In the genomic region with DNA sequence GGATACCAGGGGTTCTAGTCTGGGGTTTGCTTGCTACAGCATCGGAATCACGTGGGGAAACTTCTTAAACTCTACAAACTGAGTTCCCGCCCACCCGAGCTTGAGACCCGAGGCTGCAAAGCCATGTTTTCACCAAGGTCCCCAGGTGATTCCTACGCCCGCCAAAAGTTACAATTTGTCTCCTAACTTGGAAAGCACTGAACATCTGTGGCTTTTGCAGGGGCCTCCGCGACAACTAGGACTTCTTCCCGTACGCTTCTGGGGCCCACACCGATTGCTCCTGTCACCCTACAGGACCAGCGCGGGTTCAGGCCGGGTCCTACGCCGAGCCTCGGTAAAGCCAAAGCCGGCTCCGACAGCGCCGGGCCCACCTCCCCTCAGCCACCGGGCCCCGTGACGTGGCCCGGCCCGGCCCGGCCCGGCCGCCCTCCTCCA, we compare ENCODE assay signal across 8 mouse cellular contexts. TPM values are rescaled to one million over a fixed set of nuclear protein-coding genes. Genes with fewer than 3 reads are reported as not detected.
DNase-seq lines count a peak whose midpoint lies in the region; ATAC-seq and TF ChIP-seq lines count a peak whose summit lies in the region.

No protein-coding gene starts in this region.

- intact Hi-C loops in heart, adult 2 months (cut with DNase I), result loop anchor here (5.0 to 10.0 kb wide), 2 partner anchors 85 to 412 kb away; a partner anchor contains a TSS

- H3K4me2 ChIP-seq in embryonic facial prominence, embryonic 14.5 days (ENCODE audit: low read depth, low read length), result peak overlapping the region; percentile 78
- peak overlapping the region; percentile 63 for H3K4me2 ChIP-seq in intestine, postnatal 0 days (replicated peaks; ENCODE audit: low read depth)

- no peaks in the 10 kb centered on the region for H3K36me3 ChIP-seq in heart, adult 2 months (ENCODE audit: control insufficient read depth, insufficient read depth, low read length)
- H3K36me3 ChIP-seq in embryonic facial prominence, embryonic 14.5 days (ENCODE audit: control insufficient read depth, insufficient read depth, low read length), result no peaks in the 10 kb centered on the region
- H3K36me3 ChIP-seq in intestine, postnatal 0 days (ENCODE audit: control insufficient read depth, insufficient read depth), result no peaks in the 10 kb centered on the region

- peak overlapping the region; percentile 94 for H3K4me3 ChIP-seq in heart, adult 2 months
- H3K4me3 ChIP-seq in embryonic facial prominence, embryonic 14.5 days (ENCODE audit: low read depth, low read length), result peak overlapping the region; percentile 75
- H3K4me3 ChIP-seq in intestine, postnatal 0 days (ENCODE audit: low read depth, low read length), result peak overlapping the region; percentile 94

- H3K27ac ChIP-seq in heart, adult 2 months, result peak overlapping the region; percentile 85
- peak overlapping the region; percentile 81 for H3K27ac ChIP-seq in embryonic facial prominence, embryonic 14.5 days (replicated peaks; ENCODE audit: low read depth, low read length)
- peak overlapping the region; percentile 80 for H3K27ac ChIP-seq in intestine, postnatal 0 days (ENCODE audit: low read depth, low read length)

- H3K9me3 ChIP-seq in embryonic facial prominence, embryonic 14.5 days (ENCODE audit: control insufficient read depth, low read length), result no peaks in the 10 kb centered on the region
- H3K9me3 ChIP-seq in intestine, postnatal 0 days (ENCODE audit: control insufficient read depth), result no peaks in the 10 kb centered on the region

- 1% methylated on average over 30 of the region's 30 CpGs for WGBS in heart, adult 2 months
- WGBS in embryonic facial prominence, embryonic 14.5 days, result under 1% methylated on average over 22 of the region's 30 CpGs
- WGBS in intestine, postnatal 0 days, result under 1% methylated on average over 29 of the region's 30 CpGs

- no peak for TF ChIP-seq CTCF in heart, adult 2 months (IDR thresholded peaks at IDR 0.05)
- TF ChIP-seq CTCF in intestine, postnatal 0 days (IDR thresholded peaks at IDR 0.05; ENCODE audit: low read depth), result no peak

- DNase-seq in heart, adult 2 months, result no peak
- no peak for DNase-seq in heart, adult 9 months (ENCODE audit: low spot score in 2 of 2)
- peak; percentile 63 for DNase-seq in CD4-positive, CD25-positive, alpha-beta regulatory T cell, adult 2 months (ENCODE audit: low read depth, low spot score)
- DNase-seq in embryonic facial prominence, embryonic 14.5 days (ENCODE audit: low spot score), result peak; percentile 67
- no peak for DNase-seq in urinary bladder, postnatal 10 days (ENCODE audit: low spot score)
- DNase-seq in adrenal gland, adult 2 months, result no peak

- no peak for TF ChIP-seq POLR2A in heart, adult 2 months (IDR thresholded peaks at IDR 0.05; ENCODE audit: insufficient read depth, low read depth, low read length)

- no peak for TF ChIP-seq EP300 in heart, adult 2 months (IDR thresholded peaks at IDR 0.05; ENCODE audit: insufficient read depth, low read depth, low read length)

- peak overlapping the region; percentile 77 for H3K9ac ChIP-seq in heart, adult 2 months (ENCODE audit: low read depth, low read length)
- H3K9ac ChIP-seq in embryonic facial prominence, embryonic 14.5 days (ENCODE audit: low read depth, low read length), result peak overlapping the region; percentile 94
- H3K9ac ChIP-seq in intestine, postnatal 0 days (ENCODE audit: low read depth, low read length), result peak overlapping the region; percentile 91

- peaks cover 3% of the 10 kb centered on the region for H3K4me1 ChIP-seq in heart, adult 2 months (ENCODE audit: control insufficient read depth, insufficient read depth, low read length)
- H3K4me1 ChIP-seq in embryonic facial prominence, embryonic 14.5 days (ENCODE audit: control insufficient read depth, insufficient read depth, low read length), result no peaks in the 10 kb centered on the region
- peaks cover 9% of the 10 kb centered on the region; the same call in 1 of the 2 replicates for H3K4me1 ChIP-seq in intestine, postnatal 0 days (replicated peaks; ENCODE audit: control insufficient read depth, insufficient read depth, low read length)

- no peaks in the 10 kb centered on the region for H3K27me3 ChIP-seq in heart, adult 2 months (ENCODE audit: control insufficient read depth, insufficient read depth, low read length)
- no peaks in the 10 kb centered on the region for H3K27me3 ChIP-seq in embryonic facial prominence, embryonic 14.5 days (replicated peaks; ENCODE audit: control insufficient read depth, insufficient read depth, low read length)
- H3K27me3 ChIP-seq in intestine, postnatal 0 days (replicated peaks; ENCODE audit: control insufficient read depth, insufficient read depth, low read length), result no peaks in the 10 kb centered on the region

- ATAC-seq in embryonic facial prominence, embryonic 14.5 days (ENCODE audit: low read depth), result no peak
- no peak for ATAC-seq in intestine, postnatal 0 days
- 0 out of 2 replicates have a peak, but pooled peaks have one; percentile 5 for ATAC-seq in monocyte, adult 5-6 weeks (replicated peaks; ENCODE audit: insufficient number of reproducible peaks, low FRiP score, low TSS enrichment, poor library complexity, severe bottlenecking)

- peaks cover 4% of the 10 kb centered on the region; the same call in 1 of the 2 replicates for H3K79me2 ChIP-seq in heart, adult 2 months (replicated peaks; ENCODE audit: control insufficient read depth, insufficient read depth, low read length)

RNA-seq across cellular contexts. Expression of a gene that starts 0.5 kb away (rescaled TPM):
- total RNA-seq in heart, adult 2 months (2021), result 10 to 100 TPM; 71.3 to 92.7 TPM
- polyA plus RNA-seq in heart, adult 2 months (2012; rRNA removed), result 67.3 and 111 TPM in 2 replicates
- polyA plus RNA-seq in embryonic facial prominence, embryonic 14.5 days (2014; fragmentation: Nextera tagmentation; extraction: Ambion mirVana), result 100 and 116 TPM in 2 replicates
- polyA plus RNA-seq in intestine, postnatal 0 days (2015; fragmentation: Nextera tagmentation; extraction: Ambion mirVana), result 59.5 and 61.1 TPM in 2 replicates
- total RNA-seq in monocyte, adult 5-6 weeks (2017), result 86.4 to 117 TPM (median 103 TPM) in 3 replicates
- 100 to 1,000 TPM in 1 of 2 experiments, 10 to 100 TPM in 1; 81.1 to 107 TPM for total RNA-seq in adrenal gland, adult 2 months (2021)
- polyA plus RNA-seq in adrenal gland, adult 2 months (2012; rRNA removed), result 31.1 and 36.8 TPM in 2 replicates

RNA-seq across cellular contexts. Expression of a gene that starts 0.5 kb away (rescaled TPM):
- total RNA-seq in heart, adult 2 months (2021), result 1 to 10 TPM; 1.1 to 1.4 TPM
- polyA plus RNA-seq in heart, adult 2 months (2012; rRNA removed), result 1.6 and 2.3 TPM in 2 replicates
- polyA plus RNA-seq in embryonic facial prominence, embryonic 14.5 days (2014; fragmentation: Nextera tagmentation; extraction: Ambion mirVana), result 5.7 and 6.2 TPM in 2 replicates
- 5.2 and 8.6 TPM in 2 replicates for polyA plus RNA-seq in intestine, postnatal 0 days (2015; fragmentation: Nextera tagmentation; extraction: Ambion mirVana)
- total RNA-seq in monocyte, adult 5-6 weeks (2017), result 0.29 to 0.64 TPM (median 0.39 TPM) in 3 replicates
- total RNA-seq in adrenal gland, adult 2 months (2021), result 10 to 100 TPM; 10.5 to 12.3 TPM
- 7.2 and 7.5 TPM in 2 replicates for polyA plus RNA-seq in adrenal gland, adult 2 months (2012; rRNA removed)

Comparison
In these comparisons a context has a peak if more than half of its experiments do, and no peak if none do; other contexts are left out.
1. DNase-seq: peak in CD4-positive, CD25-positive, alpha-beta regulatory T cell, adult 2 months (single experiment) and embryonic facial prominence, embryonic 14.5 days (single experiment); none in heart, adult 2 months (0 of 2), heart, adult 9 months (0 of 2), urinary bladder, postnatal 10 days (single experiment) and adrenal gland, adult 2 months (single experiment).
2. Peak in every context shown above with its lines, with median percentiles within 50 percentile points of each other: H3K27ac ChIP-seq, H3K4me3 ChIP-seq and H3K9ac ChIP-seq.